Mouse (Mus musculus): Measurements from ENCODE around the gene Sephs1.
A peak's percentile ranks its signal among the peaks of the same experiment; 100 is the strongest.
"Not testable (repeated sequence)": the region's sequence is repeated elsewhere in the genome, so short reads cannot be mapped to it uniquely, and the experiment has no call there.

The Sephs1 gene

GRCm38 (mm10) chr2:4908771-4909315 lies 27.5 kb downstream of the Sephs1 start:
- DNase-seq, result no peak

- no peak for DNase-seq
Observed at GRCm38 (mm10) chr2:4909909-4910308, 28.5 kb downstream of the Sephs1 start.

- DNase-seq, result no peak
Observed at GRCm38 (mm10) chr2:4910521-4910920, 29.2 kb downstream of the Sephs1 start.

- no peak for DNase-seq
Observed at GRCm38 (mm10) chr2:4913949-4914348, 32.6 kb downstream of the Sephs1 start.

- no peak for DNase-seq
Observed at GRCm38 (mm10) chr2:4916037-4916436, 34.7 kb downstream of the Sephs1 start.

- DNase-seq, result peak; percentile 81
Observed at GRCm38 (mm10) chr2:4917326-4918021, 36.1 kb downstream of the Sephs1 start.

GRCm38 (mm10) chr2:4918860-4919739 lies 37.7 kb downstream of the Sephs1 start, which contains the start of gene Phyh:
TSS of gene Phyh (plus strand) at chr2:4919019.
- DNase-seq, result peak; percentile 91

GRCm38 (mm10) chr2:4921019-4921418 lies 39.7 kb downstream of the Sephs1 start:
- no peak for DNase-seq

GRCm38 (mm10) chr2:4922476-4923164 lies 41.3 kb downstream of the Sephs1 start:
- no peak for DNase-seq

GRCm38 (mm10) chr2:4927391-4927790 lies 46.0 kb downstream of the Sephs1 start:
- DNase-seq, result no peak

- no peak for DNase-seq
Observed at GRCm38 (mm10) chr2:4929230-4929629, 47.9 kb downstream of the Sephs1 start.

GRCm38 (mm10) chr2:4934516-4934915 lies 53.2 kb downstream of the Sephs1 start:
- no peak for DNase-seq

- no peak for DNase-seq
Observed at GRCm38 (mm10) chr2:4937931-4938330, 56.6 kb downstream of the Sephs1 start.

GRCm38 (mm10) chr2:4940861-4941260 lies 59.5 kb downstream of the Sephs1 start:
- DNase-seq, result no peak

GRCm38 (mm10) chr2:4949691-4950090 lies 68.3 kb downstream of the Sephs1 start:
- DNase-seq, result not testable (repeated sequence)

- no peak for DNase-seq
Observed at GRCm38 (mm10) chr2:4950986-4951385, 69.6 kb downstream of the Sephs1 start.

GRCm38 (mm10) chr2:4954216-4954760 lies 72.9 kb downstream of the Sephs1 start:
- DNase-seq, result no peak

- DNase-seq, result no peak
Observed at GRCm38 (mm10) chr2:4958039-4958438, 76.7 kb downstream of the Sephs1 start.
